Mouse (Mus musculus) MEL (cell line): ENCODE results near the gene Sox6.

ENCODE experiments used
- CTCF ChIP-seq, 3 experiments: IDR thresholded peaks in 2 of 3; conservative IDR thresholded peaks in 1 of 3; 2 replicates each; pipeline ENCODE4 v1.5.1; 2011 to 2012; ENCODE audit warnings: low read length in 3 of 3, low read depth in 2 of 3, mild to moderate bottlenecking in 2 of 3, improper control_type of control experiment in 1 of 3, inconsistent platforms in 1 of 3, mixed read lengths in 1 of 3, moderate library complexity in 1 of 3; ENCODE audit not compliant: control insufficient read depth in 1 of 3, insufficient read depth in 1 of 3, poor library complexity in 1 of 3, severe bottlenecking in 1 of 3
- ELF1 ChIP-seq: IDR thresholded peaks from 2 replicates; pipeline ENCODE4 v1.6.1; 2014; ENCODE audit warnings: low read depth, mild to moderate bottlenecking, inconsistent platforms, low read length, improper control_type of control experiment, moderate library complexity
- MXI1 ChIP-seq: IDR thresholded peaks from 2 replicates; pipeline ENCODE4 v1.6.1; 2011; ENCODE audit warnings: mild to moderate bottlenecking, low read depth, low read length, improper control_type of control experiment
- NRF1 ChIP-seq: IDR thresholded peaks from 2 replicates; pipeline ENCODE4 v1.6.1; 2014; ENCODE audit warnings: low read depth, mild to moderate bottlenecking, inconsistent platforms, low read length, improper control_type of control experiment, moderate library complexity; ENCODE audit not compliant: poor library complexity, insufficient read depth, severe bottlenecking
- RAD21 ChIP-seq: IDR thresholded peaks from 2 replicates; pipeline ENCODE4 v1.6.1; 2011; ENCODE audit warnings: mild to moderate bottlenecking, low read depth, low read length, improper control_type of control experiment
- SIN3A ChIP-seq: IDR thresholded peaks from 2 replicates; pipeline ENCODE4 v1.6.1; 2012; ENCODE audit warnings: low read length, improper control_type of control experiment, inconsistent platforms
- TAL1 ChIP-seq: IDR thresholded peaks from 2 replicates; pipeline ENCODE4 v1.6.1; 2012; ENCODE audit warnings: mild to moderate bottlenecking, inconsistent platforms, low read length, moderate library complexity, mixed read lengths
- ZNF384 ChIP-seq: IDR thresholded peaks from 2 replicates; pipeline ENCODE4 v1.6.1; 2012; ENCODE audit warnings: low read depth, mild to moderate bottlenecking, inconsistent platforms, low read length, improper control_type of control experiment

GRCm38 (mm10) chr7:115776324-115776723 is 262.3 kb downstream of the Sox6 start:
- TF ChIP-seq CTCF (IDR thresholded peaks at IDR 0.05 in 2 of 3, conservative IDR thresholded peaks at IDR 0.05 in 1 of 3; ENCODE audit: control insufficient read depth in 1 of 3, insufficient read depth in 1 of 3, low read depth in 2 of 3, low read length in 3 of 3, poor library complexity in 1 of 3, severe bottlenecking in 1 of 3) (no peak), NRF1 (no peak), MXI1 (no peak), RAD21 (no peak), ZNF384 (no peak), ELF1 (no peak), SIN3A (no peak), TAL1 (no peak)
